Mouse (Mus musculus): ENCODE results near the gene Acp6. TPM values are rescaled to one million over a fixed set of nuclear protein-coding genes. Genes with fewer than 3 reads are reported as not detected.

The Acp6 gene
- total and polyA plus RNA-seq, 3 experiments: 34.4 to 66.9 TPM; not detected in 1

DNA sequence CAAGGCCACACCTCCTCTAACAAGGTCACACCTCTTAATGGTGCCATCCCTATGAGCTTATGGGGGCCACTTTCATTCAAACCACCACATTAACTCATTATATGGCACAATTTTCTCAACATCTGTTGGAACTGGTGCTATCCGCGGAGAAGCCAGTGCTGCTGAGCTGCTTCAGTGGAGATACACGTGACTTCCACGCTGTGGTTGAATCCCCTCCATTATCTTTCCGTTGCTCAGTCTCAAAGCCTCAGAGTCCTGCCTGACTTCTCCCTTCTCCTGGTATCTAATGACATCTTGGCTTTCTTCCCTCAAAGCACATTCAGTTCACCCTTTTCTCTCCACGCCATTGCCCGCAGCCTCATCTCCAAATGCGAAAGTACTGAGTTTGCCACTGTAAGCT lies 38.0 kb downstream of the Acp6 start:
- no peak overlapping the region; the same call in 1 of the 2 replicates for H3K9ac ChIP-seq (ENCODE audit: control insufficient read depth, low read depth, low read length, poor library complexity, severe bottlenecking)
- H3K79me2 ChIP-seq (ENCODE audit: control insufficient read depth, insufficient read depth, low read length, poor library complexity): no peaks in the 10 kb centered on the region
- 0 out of 4 replicates have a peak, but pooled peaks cover 0 to 2% of the 10 kb centered on the region in 2 experiments for H3K27me3 ChIP-seq (ENCODE audit: control insufficient read depth in 1 of 2, insufficient read depth in 2 of 2, low read length in 2 of 2)
- peaks cover 2 to 10% of the 10 kb centered on the region in 2 experiments; a peak in 3 of 4 replicates for H3K4me1 ChIP-seq (ENCODE audit: control insufficient read depth in 1 of 2, insufficient read depth in 2 of 2, low read length in 2 of 2)
- TF ChIP-seq ETS1 (IDR thresholded peaks at IDR 0.05; ENCODE audit: low read depth, low read length) (peak; percentile 48; the same call in 1 of the 2 replicates), TAL1 (IDR thresholded peaks at IDR 0.05; ENCODE audit: low read length) (no peak), MAX (IDR thresholded peaks at IDR 0.05; ENCODE audit: low read length) (peak; percentile 95), MAZ (IDR thresholded peaks at IDR 0.05; ENCODE audit: low read depth, low read length) (no peak), RCOR1 (IDR thresholded peaks at IDR 0.05; ENCODE audit: low read depth, low read length) (peak; percentile 78), USF1 (IDR thresholded peaks at IDR 0.05; ENCODE audit: low read depth, low read length) (peak; percentile 89), UBTF (IDR thresholded peaks at IDR 0.05; ENCODE audit: borderline replicate concordance, insufficient read depth, low read depth, low read length) (no peak), NELFE (IDR thresholded peaks at IDR 0.05; ENCODE audit: low read depth, low read length) (no peak), RAD21 (IDR thresholded peaks at IDR 0.05; ENCODE audit: low read depth, low read length) (no peak), SIN3A (IDR thresholded peaks at IDR 0.05; ENCODE audit: low read length) (peak; percentile 80), MXI1 (IDR thresholded peaks at IDR 0.05; ENCODE audit: low read depth, low read length) (peak; percentile 97), E2F4 (IDR thresholded peaks at IDR 0.05; ENCODE audit: borderline replicate concordance, low read depth, low read length) (no peak), ELF1 (IDR thresholded peaks at IDR 0.05; ENCODE audit: low read depth, low read length) (no peak), ZMIZ1 (IDR thresholded peaks at IDR 0.05; ENCODE audit: low read depth, low read length) (no peak), MYC (IDR thresholded peaks at IDR 0.05; ENCODE audit: low read depth, low read length) (peak; percentile 95), EP300 (IDR thresholded peaks at IDR 0.05; ENCODE audit: low read depth in 1 of 2, low read length in 2 of 2) (peak; percentile 58 to 62; a peak in 3 of 4 replicates), BHLHE40 (IDR thresholded peaks at IDR 0.05; ENCODE audit: borderline replicate concordance, low read depth, low read length) (peak; percentile 96), ZNF384 (IDR thresholded peaks at IDR 0.05; ENCODE audit: low read depth, low read length) (no peak), MEF2A (IDR thresholded peaks at IDR 0.05; ENCODE audit: extremely low read depth, insufficient replicate concordance, low read depth, low read length, poor library complexity, severe bottlenecking) (no peak), TCF12 (IDR thresholded peaks at IDR 0.05; ENCODE audit: low read depth, low read length) (peak; percentile 23; the same call in 1 of the 2 replicates), CHD1 (IDR thresholded peaks at IDR 0.05; ENCODE audit: low read depth, low read length) (no peak), GATA1 (IDR thresholded peaks at IDR 0.05; ENCODE audit: low read depth, low read length) (peak; percentile 59; the same call in 1 of the 2 replicates), SMC3 (IDR thresholded peaks at IDR 0.05; ENCODE audit: low read depth, low read length) (no peak)
- peak; percentile 87 for DNase-seq (ENCODE audit: low read depth, low spot score)
- H3K36me3 ChIP-seq (ENCODE audit: control insufficient read depth in 1 of 2, insufficient read depth in 2 of 2, low read length in 2 of 2): no peaks in the 10 kb centered on the region
- H3K27ac ChIP-seq (ENCODE audit: control insufficient read depth, low read depth, low read length): no peak overlapping the region
- H3K9me3 ChIP-seq (replicated peaks; ENCODE audit: insufficient read depth, low read length): no peaks in the 10 kb centered on the region
- H3K4me3 ChIP-seq (ENCODE audit: control insufficient read depth in 1 of 2, insufficient read depth in 1 of 2, low read depth in 2 of 2, low read length in 2 of 2): peak overlapping the region; percentile 42 to 45

Data from MEL (cell line).